Mouse (Mus musculus): ENCODE data around the gene Ubr4. TPM values are rescaled to one million over a fixed set of nuclear protein-coding genes. Genes with fewer than 3 reads are reported as not detected.

Ubr4 gene
- polyA plus RNA-seq, 1 experiment from 2014 or later = 71.4 TPM

DNA sequence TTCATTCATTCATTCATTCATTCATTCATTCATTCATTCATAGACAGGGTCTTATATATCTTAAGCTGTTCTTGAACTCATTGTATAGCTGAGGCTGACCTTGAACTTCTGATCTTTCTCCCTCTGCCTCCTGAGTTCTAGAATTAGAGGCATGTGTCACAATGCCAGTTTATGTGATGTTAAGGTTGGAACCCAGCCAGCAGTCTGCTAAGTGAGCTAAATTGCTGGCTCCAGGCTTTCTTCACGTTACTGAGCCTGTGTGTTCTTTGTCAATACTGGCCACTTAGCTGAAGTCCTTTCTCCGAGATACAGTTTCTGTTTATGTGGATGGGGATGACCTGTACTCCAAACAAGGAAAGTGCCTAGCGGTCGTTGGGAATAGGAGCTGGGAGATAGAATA lies 78.5 kb downstream of the Ubr4 start:
- Histone ChIP-seq H3K27me3 (no peaks in the 10 kb centered on the region), H3K36me3 (peaks cover 99% of the 10 kb centered on the region), H3K27ac (replicated peaks) (no peak overlapping the region), H3K4me3 (replicated peaks) (no peak overlapping the region), H3K9ac (no peak overlapping the region), H3K4me1 (no peaks in the 10 kb centered on the region), H3K9me3 (replicated peaks) (no peaks in the 10 kb centered on the region), H3K4me2 (replicated peaks) (no peak overlapping the region)
- no peak for ATAC-seq (ENCODE audit: insufficient number of reproducible peaks, low FRiP score, low TSS enrichment, low read depth)
- 66% methylated on average over 4 of the region's 4 CpGs for WGBS

GRCm38 (mm10) chr4:139432966-139433765 lies 80.8 kb downstream of the Ubr4 start:
- Histone ChIP-seq H3K27ac (replicated peaks) (no peak overlapping the region; the same call in 1 of the 2 replicates), H3K9ac (no peak overlapping the region), H3K4me1 (no peaks in the 10 kb centered on the region), H3K36me3 (peaks cover 99% of the 10 kb centered on the region), H3K4me3 (replicated peaks) (no peak overlapping the region), H3K27me3 (no peaks in the 10 kb centered on the region), H3K4me2 (replicated peaks) (no peak overlapping the region), H3K9me3 (replicated peaks) (no peaks in the 10 kb centered on the region)
- no peak for ATAC-seq (ENCODE audit: insufficient number of reproducible peaks, low FRiP score, low TSS enrichment, low read depth)
- WGBS = 85% methylated on average over 15 of the region's 15 CpGs

DNA sequence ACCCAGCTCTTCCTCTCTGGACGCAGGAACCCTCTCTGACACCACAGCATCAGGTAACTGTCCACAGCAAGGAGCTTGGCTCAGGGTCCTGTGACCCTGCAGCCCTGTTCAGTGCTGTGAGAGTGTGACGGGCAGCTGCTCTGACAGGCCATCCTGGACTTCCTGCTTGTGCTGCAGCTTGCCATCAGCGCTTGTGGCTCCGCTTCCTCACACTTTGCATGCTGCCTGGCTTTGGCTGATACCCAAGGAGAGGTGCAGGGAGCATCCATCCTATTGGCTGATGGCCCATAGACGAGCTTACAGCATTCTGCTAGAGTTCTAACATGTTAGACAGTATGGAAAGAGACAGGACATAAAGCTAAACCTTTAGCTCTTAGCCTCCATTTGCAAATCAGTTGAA lies 88.8 kb downstream of the Ubr4 start:
- Histone ChIP-seq H3K36me3 (peaks cover 97% of the 10 kb centered on the region), H3K9me3 (replicated peaks) (no peaks in the 10 kb centered on the region), H3K9ac (no peak overlapping the region), H3K4me2 (replicated peaks) (no peak overlapping the region), H3K27ac (replicated peaks) (no peak overlapping the region), H3K4me3 (replicated peaks) (no peak overlapping the region), H3K4me1 (no peaks in the 10 kb centered on the region), H3K27me3 (no peaks in the 10 kb centered on the region)
- no peak for ATAC-seq (ENCODE audit: insufficient number of reproducible peaks, low FRiP score, low TSS enrichment, low read depth)
- 88% methylated on average over 5 of the region's 5 CpGs for WGBS

DNA sequence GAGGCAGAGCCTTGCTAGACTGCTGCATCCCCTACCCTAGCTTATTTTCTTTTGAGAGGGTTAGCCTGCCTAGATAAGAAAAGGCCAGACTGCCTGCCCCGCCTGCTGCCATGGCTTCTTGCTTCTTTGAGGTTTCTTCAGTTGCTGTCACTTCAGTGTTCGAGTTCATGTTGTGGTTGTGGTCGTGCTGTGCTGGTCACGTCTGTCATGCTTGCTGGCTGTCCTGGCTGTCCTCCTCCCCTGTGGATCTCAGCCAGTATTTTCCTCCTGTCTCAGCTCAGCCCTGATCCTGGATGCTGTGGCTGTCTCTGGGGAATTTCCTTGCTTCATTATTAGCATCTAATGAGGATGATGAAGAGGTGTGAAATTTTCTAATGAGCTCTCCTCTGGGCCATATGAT lies 89.4 kb downstream of the Ubr4 start:
- no peak for ATAC-seq (ENCODE audit: insufficient number of reproducible peaks, low FRiP score, low TSS enrichment, low read depth)
- Histone ChIP-seq H3K4me2 (replicated peaks) (no peak overlapping the region), H3K9me3 (replicated peaks) (no peaks in the 10 kb centered on the region), H3K4me1 (no peaks in the 10 kb centered on the region), H3K36me3 (peaks cover 97% of the 10 kb centered on the region), H3K27ac (replicated peaks) (no peak overlapping the region), H3K27me3 (no peaks in the 10 kb centered on the region), H3K9ac (no peak overlapping the region), H3K4me3 (replicated peaks) (no peak overlapping the region)
- 88% methylated on average over 4 of the region's 4 CpGs for WGBS

GRCm38 (mm10) chr4:139442391-139443355 lies 90.3 kb downstream of the Ubr4 start:
- ATAC-seq (ENCODE audit: insufficient number of reproducible peaks, low FRiP score, low TSS enrichment, low read depth) = no peak
- Histone ChIP-seq H3K4me2 (replicated peaks) (no peak overlapping the region), H3K36me3 (peaks cover 97% of the 10 kb centered on the region), H3K27ac (replicated peaks) (no peak overlapping the region), H3K9me3 (replicated peaks) (no peaks in the 10 kb centered on the region), H3K4me1 (no peaks in the 10 kb centered on the region), H3K27me3 (no peaks in the 10 kb centered on the region), H3K9ac (no peak overlapping the region), H3K4me3 (replicated peaks) (no peak overlapping the region)
- 87% methylated on average over 15 of the region's 15 CpGs for WGBS

DNA sequence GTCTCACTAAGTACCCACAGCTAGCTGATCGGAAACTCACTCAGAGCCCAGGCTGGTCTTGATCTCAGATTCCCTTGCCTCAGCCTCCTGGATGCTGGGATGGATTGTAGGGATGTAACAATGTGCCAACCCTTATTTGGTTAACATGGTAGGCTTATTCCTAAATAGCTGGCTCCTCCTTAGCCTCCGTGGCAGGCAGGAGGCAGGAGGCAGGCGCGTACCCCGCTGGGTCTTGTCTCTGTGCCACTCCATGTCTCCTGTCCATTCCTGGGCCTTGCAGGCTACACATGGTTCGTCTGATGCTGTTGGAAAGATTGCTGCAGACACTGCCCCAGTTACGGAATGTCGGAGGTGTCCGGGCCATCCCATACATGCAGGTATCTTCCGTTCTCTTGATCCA lies 91.9 kb downstream of the Ubr4 start:
- Histone ChIP-seq H3K4me3 (replicated peaks) (no peak overlapping the region), H3K36me3 (peaks cover 98% of the 10 kb centered on the region), H3K4me2 (replicated peaks) (no peak overlapping the region), H3K9ac (no peak overlapping the region), H3K9me3 (replicated peaks) (no peaks in the 10 kb centered on the region), H3K27ac (replicated peaks) (no peak overlapping the region), H3K4me1 (no peaks in the 10 kb centered on the region), H3K27me3 (no peaks in the 10 kb centered on the region)
- ATAC-seq (ENCODE audit: insufficient number of reproducible peaks, low FRiP score, low TSS enrichment, low read depth) = no peak
- WGBS = 93% methylated on average over 10 of the region's 10 CpGs

- Histone ChIP-seq H3K4me1 (no peaks in the 10 kb centered on the region), H3K4me2 (replicated peaks) (no peak overlapping the region), H3K9ac (no peak overlapping the region), H3K4me3 (replicated peaks) (no peak overlapping the region), H3K27ac (replicated peaks) (no peak overlapping the region), H3K9me3 (replicated peaks) (no peaks in the 10 kb centered on the region), H3K36me3 (peaks cover 98% of the 10 kb centered on the region), H3K27me3 (no peaks in the 10 kb centered on the region)
- ATAC-seq (ENCODE audit: insufficient number of reproducible peaks, low FRiP score, low TSS enrichment, low read depth) = no peak
- WGBS = 87% methylated on average over 2 of the region's 2 CpGs
Observed at GRCm38 (mm10) chr4:139446176-139446575, 93.8 kb downstream of the Ubr4 start.

GRCm38 (mm10) chr4:139446731-139447675 lies 94.6 kb downstream of the Ubr4 start:
- Histone ChIP-seq H3K4me1 (no peaks in the 10 kb centered on the region), H3K9ac (no peak overlapping the region), H3K27me3 (no peaks in the 10 kb centered on the region), H3K4me2 (replicated peaks) (no peak overlapping the region), H3K27ac (replicated peaks) (no peak overlapping the region), H3K36me3 (peaks cover 98% of the 10 kb centered on the region), H3K4me3 (replicated peaks) (no peak overlapping the region), H3K9me3 (replicated peaks) (no peaks in the 10 kb centered on the region)
- WGBS = 88% methylated on average over 11 of the region's 11 CpGs
- ATAC-seq (ENCODE audit: insufficient number of reproducible peaks, low FRiP score, low TSS enrichment, low read depth) = no peak

DNA sequence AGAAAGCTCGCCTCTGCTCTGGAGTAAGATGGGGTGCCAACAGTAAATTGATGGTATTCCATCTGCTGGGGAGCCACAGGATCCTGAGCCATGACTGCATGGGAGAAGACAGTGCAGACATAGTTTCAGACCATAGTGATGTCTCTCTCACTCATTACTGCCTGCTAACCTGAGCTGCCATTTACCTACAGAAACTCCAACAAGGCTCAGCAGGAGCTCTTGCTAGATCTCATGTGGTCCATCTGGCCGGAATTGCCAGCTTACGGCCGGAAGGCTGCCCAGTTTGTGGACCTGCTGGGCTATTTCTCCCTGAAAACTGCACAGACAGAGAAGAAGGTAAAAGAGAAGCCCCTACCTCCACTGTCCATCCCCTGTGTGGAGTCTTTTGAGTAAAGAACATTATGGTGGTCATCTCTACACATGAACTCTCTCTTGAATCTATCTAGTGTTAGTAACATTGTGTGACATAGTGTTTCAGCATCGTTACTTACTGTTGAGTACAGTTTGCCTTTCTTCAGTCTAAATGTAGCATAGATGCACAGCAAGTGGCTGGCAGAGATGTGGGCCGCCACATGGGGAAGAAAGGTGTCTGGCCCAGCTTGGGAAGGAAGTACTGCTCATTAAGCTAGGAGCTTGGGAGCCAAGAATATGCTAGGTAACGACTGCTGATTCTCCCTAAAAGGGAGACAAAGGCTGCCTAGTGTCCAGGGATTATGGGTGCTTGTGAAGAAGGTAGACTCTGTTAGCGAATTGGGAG lies 100.7 kb downstream of the Ubr4 start:
- no peak overlapping the region for H3K27ac ChIP-seq (replicated peaks)
- ATAC-seq (ENCODE audit: insufficient number of reproducible peaks, low FRiP score, low TSS enrichment, low read depth) = no peak
- WGBS = 92% methylated on average over 8 of the region's 8 CpGs

DNA sequence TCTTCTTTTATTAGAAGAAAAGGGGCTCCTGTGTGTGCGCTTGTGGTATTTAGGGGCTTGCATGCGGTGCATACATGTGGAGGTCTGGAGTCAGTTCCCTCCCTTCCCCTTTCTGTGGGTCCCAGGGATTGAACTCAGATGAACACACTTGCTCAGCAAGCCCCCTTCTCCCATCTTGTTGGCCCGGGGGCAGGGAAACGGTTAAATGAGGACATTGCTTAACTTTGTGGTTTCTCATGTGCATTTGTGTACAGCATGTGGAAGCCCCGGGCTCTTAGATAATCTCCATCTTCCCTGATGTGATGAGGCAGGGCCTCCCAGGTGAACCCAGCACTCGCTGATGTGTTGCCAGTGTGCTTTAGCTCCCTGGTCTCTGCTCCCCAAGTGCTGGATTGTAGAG lies 101.9 kb downstream of the Ubr4 start:
- Histone ChIP-seq H3K4me3 (replicated peaks) (no peak overlapping the region), H3K36me3 (peaks cover 100% of the 10 kb centered on the region), H3K27ac (replicated peaks) (no peak overlapping the region), H3K9ac (no peak overlapping the region), H3K27me3 (no peaks in the 10 kb centered on the region), H3K9me3 (replicated peaks) (no peaks in the 10 kb centered on the region), H3K4me1 (no peaks in the 10 kb centered on the region), H3K4me2 (replicated peaks) (no peak overlapping the region)
- 80% methylated on average over 6 of the region's 6 CpGs for WGBS
- no peak for ATAC-seq (ENCODE audit: insufficient number of reproducible peaks, low FRiP score, low TSS enrichment, low read depth)

More for the DNA sequence above, 100.7 kb downstream of the Ubr4 start:
- no peak overlapping the region for H3K4me3 ChIP-seq (replicated peaks)
- no peaks in the 10 kb centered on the region for H3K9me3 ChIP-seq (replicated peaks)
- peaks cover 100% of the 10 kb centered on the region for H3K36me3 ChIP-seq
- H3K4me1 ChIP-seq = no peaks in the 10 kb centered on the region
- H3K9ac ChIP-seq = no peak overlapping the region
- H3K27me3 ChIP-seq = no peaks in the 10 kb centered on the region
- no peak overlapping the region for H3K4me2 ChIP-seq (replicated peaks)
